ENCODE assay signal across 8 mouse cellular contexts in genomic region chr2:180920810-180921400, GRCm38 (mm10). TPM values are rescaled to one million over a fixed set of nuclear protein-coding genes. Genes with fewer than 3 reads are reported as not detected.
A peak's percentile ranks its signal among the peaks of the same experiment; 100 is the strongest.
DNase-seq lines count a peak whose midpoint lies in the region; ATAC-seq and TF ChIP-seq lines count a peak whose summit lies in the region.

Gene Ythdf1, minus strand, starts transcription at chr2:180920949.

- ATAC-seq in Patski, result peak; percentile 79
- peak; percentile 94 for ATAC-seq in hindbrain, embryonic 13.5 days (ENCODE audit: low FRiP score)

- no peaks in the 10 kb centered on the region for H3K27me3 ChIP-seq in Patski
- H3K27me3 ChIP-seq in hindbrain, embryonic 13.5 days, result no peaks in the 10 kb centered on the region

- CTCF ChIA-PET in Patski (lab: Charles Lee), result interaction anchor here (0.8 to 3.5 kb wide), 4 partner anchors 13 to 62 kb away, joined by 3 to 16 read pairs (median 3); no protein-coding TSS in a partner anchor

- in situ Hi-C loops in Patski (cut with MboI; ENCODE audit: low pct_unique_long_range_greater_than_20kb), result loop anchor here (5.0 to 10.0 kb wide), 2 partner anchors 41 to 144 kb away; no protein-coding TSS in a partner anchor

- peak within 1 kb of the TSS; percentile 95 for H3K4me2 ChIP-seq in hindbrain, embryonic 13.5 days

- no peak for TF ChIP-seq CTCF in Patski (IDR thresholded peaks at IDR 0.05)

- POLR2A ChIA-PET in Patski (lab: Charles Lee), result interaction anchor here (1.0 to 2.0 kb wide), 4 partner anchors 13 to 46 kb away, joined by 3 to 7 read pairs (median 6); no protein-coding TSS in a partner anchor

- under 1% methylated on average over 44 of the region's 56 CpGs for WGBS in hindbrain, embryonic 13.5 days

- peaks cover 32% of the 10 kb centered on the region for H3K4me1 ChIP-seq in hindbrain, embryonic 13.5 days (replicated peaks)

- peaks cover 21% of the 10 kb centered on the region for H3K36me3 ChIP-seq in hindbrain, embryonic 13.5 days

- peak within 1 kb of the TSS; percentile 84 for H3K27ac ChIP-seq in hindbrain, embryonic 13.5 days

- DNase-seq in Patski (ENCODE audit: low read depth, low spot score), result peak; percentile 48
- peak; percentile 99 for DNase-seq in cerebellum, postnatal 14 days
- peak; percentile 91 to 96 for DNase-seq in frontal cortex, postnatal 14 days (ENCODE audit: low spot score in 2 of 2)
- peak; percentile 94 to 95 for DNase-seq in layer of hippocampus, postnatal 25 days (ENCODE audit: extremely low spot score in 1 of 2, low spot score in 1 of 2)
- peak; percentile 97 for DNase-seq in lung, postnatal 25 days (ENCODE audit: low spot score)
- peak; percentile 98 for DNase-seq in retina, embryonic 14.5 days (ENCODE audit: low spot score)
- DNase-seq in thymus, postnatal 4 days, result peak; percentile 100

- peak within 1 kb of the TSS; percentile 99 for H3K9ac ChIP-seq in hindbrain, embryonic 13.5 days

- peak within 1 kb of the TSS; percentile 100 for H3K4me3 ChIP-seq in hindbrain, embryonic 13.5 days

- no peaks in the 10 kb centered on the region for H3K9me3 ChIP-seq in hindbrain, embryonic 13.5 days

RNA-seq across cellular contexts. Expression of gene Ythdf1, which starts in this region (rescaled TPM):
- 51.7 TPM for polyA plus RNA-seq in Patski (2021)
- 42.2 and 47.6 TPM in 2 replicates for polyA plus RNA-seq in hindbrain, embryonic 13.5 days (2015; fragmentation: Nextera tagmentation; extraction: Ambion mirVana)
- total RNA-seq in layer of hippocampus, postnatal 25 days (2021), result 10 to 100 TPM; 58.7 to 62.5 TPM

Comparison
In these comparisons a context has a peak if more than half of its experiments do, and no peak if none do; other contexts are left out.
1. Peak in every context shown above with its lines: DNase-seq, ATAC-seq, H3K4me3 ChIP-seq and H3K27ac ChIP-seq.
2. DNase-seq: peak in every context shown above with its lines; median percentile 100 in thymus, postnatal 4 days; 99 in cerebellum, postnatal 14 days; 98 in retina, embryonic 14.5 days; 97 in lung, postnatal 25 days; 94 in layer of hippocampus, postnatal 25 days; 94 in frontal cortex, postnatal 14 days; 48 in Patski.